Mouse (Mus musculus) lung, postnatal 14 days (tissue): ENCODE data around the gene Plekha7.

Experiments used
- DNase-seq: peaks from one replicate; pipeline ENCODE4 v3.0.0; 2021

Plekha7 gene

DNA sequence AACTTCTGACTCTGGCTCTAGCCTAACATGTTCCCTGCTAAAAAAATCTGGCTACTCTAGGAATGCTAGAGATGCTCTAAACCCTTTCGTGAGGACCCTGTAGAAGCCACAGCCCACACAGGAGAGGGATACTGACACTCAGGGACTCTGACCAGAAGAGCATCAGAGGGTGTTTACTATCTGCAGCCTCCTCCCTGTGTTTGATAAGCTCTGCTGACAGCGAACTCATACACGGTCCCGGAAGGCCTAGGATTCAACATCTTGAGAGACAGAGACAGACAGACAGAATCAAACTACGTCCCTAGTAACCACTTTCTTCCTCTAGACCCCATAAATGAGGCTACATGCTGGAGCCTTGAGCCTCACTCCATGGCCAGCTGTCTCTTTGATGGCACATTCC lies 20.2 kb downstream of the Plekha7 start:
- no peak for DNase-seq

DNA sequence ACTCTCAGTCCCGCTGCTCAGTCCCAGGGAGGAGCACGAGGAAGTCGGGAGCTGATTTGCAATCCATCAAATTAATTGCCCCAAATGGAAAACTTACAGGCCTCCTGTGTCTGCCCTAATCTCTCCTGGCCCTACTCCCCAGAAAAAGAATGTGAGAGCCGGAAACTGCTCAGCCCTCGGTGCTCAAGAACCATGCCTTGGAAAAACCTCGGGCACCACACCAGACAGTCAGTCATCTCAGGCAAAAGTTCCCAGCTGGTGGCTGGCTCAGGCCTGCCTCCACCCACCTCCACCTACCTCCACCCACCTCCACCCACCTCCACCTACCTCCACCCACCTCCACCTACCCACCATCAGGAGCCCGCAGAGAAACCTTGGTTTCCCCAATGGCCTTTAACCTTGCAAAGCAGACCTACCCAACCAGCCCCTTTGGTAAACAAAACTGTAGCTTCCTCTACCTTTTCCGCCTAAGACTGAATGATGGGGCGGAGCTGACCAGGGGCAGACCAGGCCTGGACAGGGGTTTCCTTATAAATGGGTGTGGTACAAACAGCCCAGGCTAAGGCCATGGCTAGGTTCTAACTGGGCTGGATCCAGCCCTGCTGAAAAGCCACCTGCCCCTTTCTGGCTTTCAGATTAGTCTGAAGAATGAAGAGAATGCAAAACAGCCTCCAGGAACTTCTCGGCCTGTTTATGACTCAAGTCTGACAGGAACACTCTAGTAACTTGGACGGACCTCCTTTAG lies 21.4 kb downstream of the Plekha7 start:
- no peak for DNase-seq

DNA sequence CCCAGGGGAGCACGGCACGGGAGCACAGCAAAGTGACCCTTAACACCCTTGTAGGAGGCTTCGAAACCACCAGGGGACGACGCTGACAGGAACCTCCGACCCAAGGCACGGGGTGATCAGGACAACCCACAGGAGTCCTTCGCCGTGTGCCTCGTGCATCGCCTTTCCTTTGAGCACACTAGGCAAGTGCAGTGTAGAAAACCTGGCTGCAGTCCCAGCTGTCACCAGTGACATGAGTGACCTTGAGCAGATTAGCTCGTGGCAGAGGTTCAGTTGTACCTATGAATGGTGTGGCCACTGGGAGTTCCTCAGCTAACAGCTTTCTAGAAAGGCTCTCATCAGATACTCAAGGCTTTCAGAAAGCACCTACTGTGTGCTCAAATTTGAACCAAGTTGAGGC lies 22.0 kb downstream of the Plekha7 start:
- peak; percentile 35 for DNase-seq

DNA sequence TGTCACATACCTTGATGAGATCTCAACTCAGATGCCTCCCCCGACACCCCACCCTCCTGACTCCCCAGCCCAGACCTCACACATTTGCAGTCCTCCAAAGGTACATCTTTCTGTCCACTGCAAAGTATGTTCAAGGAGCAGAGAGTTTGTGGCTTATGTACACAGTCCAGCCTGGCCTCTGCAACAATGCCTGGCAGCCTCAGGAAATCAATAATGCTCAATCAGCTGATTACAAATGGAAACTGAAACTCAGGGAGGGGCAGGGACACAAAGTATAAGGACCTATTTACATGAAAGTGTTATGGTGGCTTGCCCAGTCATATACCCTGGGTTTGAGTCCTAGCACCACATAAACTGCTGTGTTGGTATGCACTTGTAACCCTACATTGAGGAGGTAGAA lies 23.0 kb downstream of the Plekha7 start:
- DNase-seq, result no peak

DNA sequence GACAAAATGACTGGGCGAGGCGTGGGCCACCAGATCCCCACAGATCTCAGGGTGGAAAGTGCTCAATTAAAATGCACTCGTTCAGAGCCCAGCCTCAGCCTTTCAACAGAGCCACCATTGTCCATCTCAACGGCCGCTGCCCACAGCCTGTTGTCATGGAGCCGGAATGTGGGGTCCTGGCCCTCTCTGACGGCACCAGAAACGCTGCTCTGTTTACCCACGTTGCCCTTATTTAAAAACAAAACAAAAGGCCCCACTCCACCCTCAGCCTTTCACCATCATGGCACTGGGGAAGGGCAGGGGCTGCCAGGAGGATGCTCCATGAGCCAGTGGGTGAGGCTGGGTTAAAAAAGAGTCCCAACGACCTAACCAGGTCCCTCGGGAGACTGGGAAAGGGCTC lies 25.4 kb downstream of the Plekha7 start:
- no peak for DNase-seq

DNA sequence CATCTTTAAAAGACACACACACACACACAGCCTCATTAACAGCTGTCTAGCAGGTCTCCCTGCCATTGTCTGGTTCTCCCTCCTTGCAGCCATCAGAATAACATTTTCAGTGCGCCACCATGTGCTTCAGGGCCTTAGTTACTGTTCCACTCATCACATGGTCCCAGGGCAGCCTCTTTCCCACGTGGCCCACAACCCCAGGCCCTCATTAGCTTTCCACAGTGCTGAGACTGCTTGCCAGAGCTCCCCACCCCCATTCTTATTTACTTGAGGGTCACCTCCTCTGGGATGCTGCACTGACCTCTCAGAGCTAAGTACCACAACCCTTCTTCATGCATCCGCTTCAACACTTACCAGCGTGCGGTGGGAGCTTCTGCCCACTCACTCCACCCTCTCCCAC lies 28.1 kb downstream of the Plekha7 start:
- no peak for DNase-seq

DNA sequence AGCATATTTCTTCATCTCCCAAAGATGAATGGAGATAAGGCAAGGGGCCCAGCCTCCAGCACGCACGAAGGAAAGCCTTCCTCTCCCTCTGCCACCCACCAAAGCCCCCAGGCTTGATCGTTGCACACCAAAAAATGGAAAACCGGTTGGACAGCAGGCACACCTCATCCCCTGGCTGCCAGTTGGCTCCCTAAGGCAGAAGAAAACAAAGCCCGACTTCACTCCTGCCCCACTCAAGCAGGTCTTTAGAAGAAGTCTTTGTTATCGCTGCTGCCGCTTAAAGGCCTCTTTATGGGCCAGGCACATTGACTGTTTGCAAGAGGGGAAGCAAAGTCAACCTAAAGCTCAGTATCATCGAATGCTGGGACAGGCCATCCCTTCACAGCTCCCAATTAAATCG lies 29.9 kb downstream of the Plekha7 start:
- DNase-seq, result no peak

DNA sequence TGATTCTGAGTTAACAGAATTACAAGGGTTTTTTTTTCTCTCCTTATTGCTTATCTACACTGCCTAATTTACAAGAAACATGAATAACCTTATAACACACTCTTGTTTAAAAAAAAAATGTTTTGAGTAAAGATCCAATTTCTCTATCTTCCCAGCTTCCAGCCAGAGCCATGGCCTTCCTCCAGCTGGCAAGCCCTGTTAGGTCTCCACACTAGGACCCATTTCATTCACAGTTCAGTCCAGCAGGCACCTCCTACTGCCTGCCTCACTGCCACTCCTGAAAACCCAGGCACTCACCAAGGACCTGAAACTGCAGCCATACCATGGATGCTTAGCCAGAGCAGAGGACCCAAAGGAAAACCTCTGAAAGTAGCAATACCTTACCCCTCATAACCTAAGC lies 31.9 kb downstream of the Plekha7 start:
- peak; percentile 46 for DNase-seq

DNA sequence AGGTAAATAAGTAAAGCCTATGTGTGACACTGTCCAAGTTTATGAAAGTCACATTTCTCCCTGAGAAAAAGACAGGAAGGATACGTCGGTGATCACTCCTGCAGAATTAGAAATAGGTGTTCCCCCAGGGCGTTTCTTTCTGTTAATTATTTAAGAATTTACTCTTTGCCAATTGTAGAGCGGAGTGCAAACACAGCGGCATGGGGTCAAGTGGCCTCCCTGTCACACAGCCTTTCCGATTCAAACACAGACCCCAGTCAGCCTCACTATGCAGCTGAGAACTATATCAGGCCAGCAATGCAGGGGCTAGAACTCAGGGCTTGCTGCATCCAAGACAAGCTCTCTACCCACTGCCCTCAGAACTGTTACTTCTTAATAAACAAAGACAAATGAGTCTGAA lies 35.1 kb downstream of the Plekha7 start:
- no peak for DNase-seq

DNA sequence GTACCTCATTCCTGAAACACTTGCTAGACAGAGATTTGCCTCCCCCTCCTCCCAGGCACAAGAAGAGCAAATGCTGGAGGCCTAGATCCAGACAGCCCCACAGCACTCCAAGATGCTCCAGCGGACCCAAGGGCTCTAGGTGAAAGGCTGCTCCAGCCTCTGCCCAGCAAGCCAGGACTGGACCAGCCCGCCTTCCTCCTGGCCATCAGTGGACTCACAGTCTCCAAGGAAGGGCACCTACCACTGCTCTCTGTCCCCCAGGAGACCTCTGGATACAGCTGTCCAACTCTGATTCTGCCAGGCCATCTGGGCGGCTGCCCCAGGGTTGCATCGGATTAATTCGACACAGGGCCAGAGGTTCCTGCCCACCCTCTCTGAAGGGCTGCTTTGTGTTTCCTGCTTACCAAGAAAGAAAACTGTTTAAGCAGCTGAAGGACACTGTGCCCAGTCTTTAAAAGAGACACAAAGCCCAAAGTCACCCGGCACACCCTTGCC lies 38.6 kb downstream of the Plekha7 start:
- no peak for DNase-seq

DNA sequence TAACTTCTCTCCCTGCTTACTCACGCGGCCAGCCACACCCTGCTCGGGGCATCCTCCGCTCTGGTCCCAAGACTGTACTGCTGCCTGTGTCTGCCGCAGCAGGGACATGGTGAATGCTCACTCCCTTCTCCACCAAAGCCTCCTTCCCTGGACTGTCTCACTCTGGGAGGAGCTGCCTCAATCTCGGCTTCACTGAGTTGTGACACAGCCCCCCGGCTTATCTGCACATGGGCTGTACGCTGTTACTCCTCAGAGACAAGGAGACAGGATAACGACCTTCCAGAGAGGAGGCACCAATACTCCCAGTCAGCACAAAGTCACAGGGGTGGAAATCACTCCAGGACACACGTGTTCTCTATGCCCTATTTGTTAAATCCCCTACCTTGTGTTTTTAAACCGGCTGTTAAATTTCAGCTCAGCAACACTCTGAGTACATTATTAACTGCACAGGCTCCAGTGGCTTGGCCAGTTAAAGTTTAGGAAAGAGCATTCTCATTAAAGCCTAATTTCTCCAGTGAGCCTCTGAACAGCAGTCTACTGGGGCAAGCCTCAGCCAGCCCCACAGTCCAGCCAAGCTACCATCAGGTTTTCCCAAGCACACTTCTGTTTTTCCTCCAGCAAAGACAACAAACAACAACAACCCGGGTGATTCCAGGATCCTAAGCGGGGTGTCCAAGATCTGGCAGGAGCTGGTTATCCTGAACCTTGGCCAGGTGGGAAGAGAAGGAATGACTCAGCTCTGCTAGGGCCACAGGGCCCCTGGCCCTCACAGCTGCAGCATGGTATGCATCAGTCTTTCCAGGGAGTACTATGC lies 39.9 kb downstream of the Plekha7 start:
- DNase-seq, result no peak

DNA sequence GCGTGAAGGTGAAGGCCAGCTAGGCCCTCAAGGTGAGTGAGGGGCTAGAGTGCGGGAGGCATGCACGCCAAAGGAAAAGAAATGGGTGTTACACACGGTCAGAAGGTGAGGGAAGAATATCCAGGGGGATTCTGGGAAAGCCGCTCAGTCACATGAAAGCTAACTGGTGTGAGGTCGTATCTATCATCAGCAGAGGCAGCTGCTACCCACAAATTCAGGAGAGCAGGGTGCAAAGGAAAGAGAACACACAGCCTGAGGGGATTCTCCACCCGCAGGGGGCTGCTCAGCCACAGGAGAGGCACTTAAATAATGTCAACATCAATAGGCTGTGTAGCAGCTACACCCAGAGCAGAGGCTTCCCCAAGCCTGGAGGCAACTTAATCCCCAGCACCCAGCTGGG lies 44.9 kb downstream of the Plekha7 start:
- no peak for DNase-seq

DNA sequence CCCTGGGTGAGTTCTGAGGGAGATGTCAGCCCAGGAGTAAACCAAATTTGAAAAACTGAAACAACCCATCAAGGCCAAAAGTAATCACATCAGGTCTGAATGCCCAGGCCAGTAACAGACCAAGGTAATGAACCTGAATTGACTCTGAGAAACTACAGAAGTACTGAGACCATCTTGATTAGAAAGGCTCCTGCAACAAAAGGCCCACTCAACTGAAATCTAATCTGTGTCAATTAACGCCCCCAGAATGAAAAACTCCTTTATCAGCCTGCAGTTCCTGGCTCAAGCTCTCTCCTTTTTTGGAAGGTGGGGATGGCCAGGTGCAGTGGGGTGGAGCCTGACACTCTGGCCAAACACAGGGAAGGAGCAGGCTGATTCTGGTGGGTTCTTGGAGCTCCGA lies 45.7 kb downstream of the Plekha7 start:
- DNase-seq, result no peak

DNA sequence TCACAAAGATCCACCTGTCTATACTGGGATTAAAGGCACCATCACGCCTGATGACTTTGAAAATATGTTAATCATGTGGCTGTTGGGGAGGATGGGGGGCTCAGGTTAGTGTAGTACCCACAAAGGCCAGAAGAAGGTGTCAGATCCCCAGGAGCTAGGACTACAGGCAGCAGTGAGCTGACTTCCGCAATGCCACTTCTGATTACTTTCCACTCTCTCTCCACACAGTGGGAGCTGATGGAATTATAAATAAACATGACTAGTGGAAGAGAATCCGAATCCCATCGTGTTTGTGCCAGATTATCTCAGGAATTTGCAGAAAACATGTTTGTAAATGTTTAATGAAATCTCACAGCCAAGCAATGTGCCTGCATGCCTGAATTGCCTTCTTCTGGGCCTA lies 46.1 kb downstream of the Plekha7 start:
- DNase-seq, result peak; percentile 46

DNA sequence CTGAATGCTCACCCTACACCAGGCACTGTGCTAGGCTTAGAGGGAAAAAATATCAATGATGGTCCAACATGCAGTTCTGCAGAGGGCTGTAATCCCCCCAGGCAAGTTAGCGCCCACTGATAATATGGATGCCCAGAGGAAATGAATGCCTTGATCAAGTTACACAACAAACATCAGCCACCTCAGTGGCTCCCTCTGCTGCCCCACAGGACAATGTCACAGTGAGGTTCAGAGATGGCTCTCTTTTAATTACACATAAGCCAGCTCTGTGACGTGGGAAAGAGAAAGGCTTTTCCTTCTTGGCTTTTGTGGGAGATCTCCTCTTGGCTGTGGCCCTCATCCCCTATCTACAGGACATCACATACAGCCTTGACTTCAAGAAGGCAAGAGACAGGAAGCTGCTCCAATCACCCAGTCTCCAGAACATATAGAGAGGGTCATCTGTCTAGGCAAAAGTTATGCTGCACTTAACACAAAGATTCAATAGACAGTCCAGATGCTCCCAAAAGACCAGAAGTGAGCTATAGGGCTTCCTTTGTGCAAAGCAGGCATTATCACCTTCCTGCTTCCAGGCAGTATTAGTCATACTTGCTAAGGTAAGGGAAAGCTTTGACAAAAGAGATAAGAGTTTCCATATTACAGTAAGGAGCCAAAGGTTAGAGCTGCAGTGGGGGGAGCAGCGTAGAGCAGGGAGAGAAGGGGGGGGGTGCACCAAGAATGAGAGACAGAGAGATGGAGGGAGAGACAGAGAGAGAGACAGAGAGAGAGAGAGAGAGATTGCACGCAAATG lies 47.2 kb downstream of the Plekha7 start:
- DNase-seq, result no peak

DNA sequence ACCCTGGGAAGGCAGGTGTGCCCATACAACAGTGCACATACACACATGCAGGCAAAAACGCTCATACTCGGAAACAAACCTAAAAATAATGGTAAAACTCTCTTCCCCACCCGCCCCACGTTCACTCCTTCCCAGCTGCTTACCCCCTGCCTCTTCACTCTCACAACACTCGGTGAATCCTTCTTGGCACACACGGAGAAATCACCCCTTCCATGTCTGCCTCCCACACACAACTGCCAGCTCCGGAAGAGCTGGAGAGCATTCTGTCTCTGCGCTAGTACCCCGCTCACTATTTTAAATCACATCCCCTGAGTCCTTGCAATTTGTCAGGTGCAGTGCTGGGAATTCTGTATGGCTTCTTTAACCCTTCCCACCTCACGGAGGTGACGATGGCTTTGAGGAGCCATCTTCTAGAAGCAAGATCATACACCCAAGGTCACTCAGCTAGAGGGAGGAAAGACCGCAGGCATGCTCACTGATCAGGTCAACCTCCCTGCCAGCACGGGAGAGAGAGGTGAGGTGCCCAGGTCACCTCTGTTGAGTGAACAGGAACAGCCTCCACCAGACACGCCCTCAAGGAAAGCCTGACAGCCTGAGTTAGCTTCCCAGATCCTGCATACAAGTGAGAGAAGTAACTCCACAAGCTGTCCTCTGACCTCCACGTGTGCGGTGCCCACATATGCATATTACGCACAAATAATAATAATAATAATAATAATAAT lies 49.6 kb downstream of the Plekha7 start:
- DNase-seq, result no peak

DNA sequence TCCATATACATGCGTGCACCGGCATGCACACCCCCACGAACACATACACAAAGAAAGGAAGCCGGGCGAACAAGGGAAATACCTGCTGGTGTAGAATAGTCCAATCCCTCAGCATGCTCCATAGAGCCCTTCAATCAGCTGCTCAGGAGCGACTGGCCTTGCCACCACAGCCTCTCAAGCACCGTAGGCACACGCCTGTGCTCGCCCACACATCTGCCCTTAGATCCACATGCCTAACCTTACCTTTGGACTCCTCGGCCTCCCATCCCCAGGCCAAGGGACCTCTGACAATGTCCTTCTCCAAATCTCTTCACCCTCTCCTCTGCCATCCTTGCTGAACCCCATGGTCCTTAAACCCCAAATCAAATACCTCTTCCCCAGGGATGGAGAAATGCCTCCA lies 50.2 kb downstream of the Plekha7 start:
- no peak for DNase-seq

DNA sequence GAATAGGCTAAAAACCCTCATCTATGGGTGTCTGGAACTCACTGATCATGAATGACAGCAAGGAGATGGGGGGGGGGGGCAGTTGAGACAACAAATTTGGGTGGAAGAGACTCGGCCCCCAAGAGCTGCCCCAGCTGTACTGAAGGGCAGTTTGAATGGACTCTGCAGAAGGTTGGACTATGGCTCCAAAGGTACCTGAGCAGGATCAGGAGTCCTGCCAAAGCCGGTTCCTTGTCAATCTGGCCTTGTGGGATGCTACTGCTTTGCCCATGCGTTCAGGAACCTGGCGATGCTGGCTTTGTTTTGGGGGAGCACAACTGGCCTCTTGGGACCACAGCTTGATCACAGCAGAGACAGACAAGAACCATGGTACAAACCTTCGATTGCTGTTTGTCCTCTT lies 52.5 kb downstream of the Plekha7 start:
- DNase-seq, result no peak

DNA sequence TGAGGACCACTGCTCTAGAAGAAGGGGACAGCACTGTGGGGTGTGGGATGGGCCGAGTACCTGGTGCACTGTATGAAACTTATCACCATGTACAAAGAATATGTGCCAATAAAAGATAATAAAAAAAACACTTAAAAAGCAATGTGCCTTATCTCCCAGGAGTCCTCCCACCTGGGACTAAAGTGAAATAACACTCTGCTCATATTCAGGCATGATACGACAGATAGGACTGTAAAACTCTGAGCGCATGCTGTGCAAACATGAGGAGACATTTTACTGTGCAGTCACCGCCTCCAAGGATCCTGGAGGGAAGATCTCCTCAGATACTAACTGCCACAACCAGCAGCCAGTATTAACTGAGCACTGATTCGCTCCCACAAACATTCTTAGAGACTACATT lies 53.5 kb downstream of the Plekha7 start:
- no peak for DNase-seq

DNA sequence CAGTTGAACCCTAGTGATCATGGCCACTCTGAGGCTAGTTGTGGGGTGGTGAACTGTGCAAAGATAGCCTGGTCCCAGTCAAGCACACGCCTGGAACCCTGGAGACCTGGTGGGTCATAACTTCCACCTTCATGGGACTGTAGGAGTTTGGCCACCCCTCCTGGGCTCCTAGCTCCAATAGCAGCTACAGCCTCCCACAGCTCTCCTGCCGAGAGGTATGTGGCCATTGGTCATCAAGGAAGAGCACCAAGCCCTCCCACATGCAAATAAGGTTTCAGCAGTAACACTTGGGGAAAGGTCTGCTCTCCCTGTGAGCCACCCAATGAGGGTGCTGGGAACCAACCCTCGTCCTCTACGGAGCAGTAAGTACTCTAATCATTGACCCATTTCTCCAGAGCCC lies 55.7 kb downstream of the Plekha7 start:
- DNase-seq, result no peak

DNA sequence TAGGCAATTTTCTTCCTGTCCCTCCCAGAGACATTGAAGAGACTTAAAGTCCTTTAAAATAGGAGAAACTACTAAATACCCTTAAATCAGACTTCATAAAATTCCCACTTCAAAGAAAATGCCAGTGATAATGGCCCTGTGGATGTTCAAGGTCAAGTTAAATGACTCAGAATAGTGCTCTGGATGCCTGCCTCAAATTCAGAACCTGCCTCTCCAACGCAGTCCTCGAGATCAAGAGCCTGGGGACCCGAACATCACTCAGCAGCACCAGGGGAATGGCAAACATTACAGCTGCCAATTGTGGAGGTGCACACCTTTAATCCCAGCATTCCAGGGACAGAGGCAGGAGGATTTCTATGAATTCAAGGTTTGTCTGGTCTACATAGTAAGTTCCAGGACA lies 56.7 kb downstream of the Plekha7 start:
- no peak for DNase-seq

DNA sequence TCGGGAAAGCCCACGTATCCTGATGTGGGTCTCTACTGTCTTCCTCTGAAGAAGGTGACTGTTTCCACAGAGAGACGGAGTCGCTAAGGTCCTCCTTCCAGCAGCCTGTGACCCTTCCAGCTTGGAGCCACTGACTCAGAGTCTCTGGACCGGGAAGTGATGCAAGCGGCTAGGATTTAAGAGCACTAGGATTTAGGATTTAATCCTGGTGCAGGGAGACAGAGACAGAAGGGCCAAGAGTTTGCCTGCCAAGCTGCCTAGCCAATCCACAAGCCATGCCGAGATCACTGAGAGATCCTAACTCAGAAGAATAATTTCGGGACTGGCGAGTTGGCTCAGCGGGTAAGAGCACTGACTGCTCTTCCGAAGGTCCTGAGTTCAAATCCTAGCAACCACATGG lies 59.6 kb downstream of the Plekha7 start:
- no peak for DNase-seq

DNA sequence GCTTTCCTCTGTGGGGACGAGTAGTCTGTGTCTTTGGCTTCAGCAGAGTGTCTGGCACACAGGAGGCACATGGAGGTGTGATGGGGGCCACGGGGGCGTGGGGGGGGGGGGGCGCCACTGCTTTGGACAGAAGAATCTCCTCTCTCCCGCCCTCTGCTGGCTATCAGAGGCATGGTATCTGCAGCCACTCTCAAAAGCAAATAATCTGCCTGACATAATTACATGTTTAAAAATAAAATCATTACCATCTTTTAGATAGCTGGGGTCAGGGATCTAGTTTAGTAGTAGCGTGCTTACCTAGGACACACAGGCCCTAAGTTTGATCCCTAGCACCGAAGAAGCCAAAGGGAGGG lies 60.8 kb downstream of the Plekha7 start:
- DNase-seq, result peak; percentile 42
